Mouse (Mus musculus) testis, postnatal 10 days (tissue): ENCODE measurements at regions not wholly inside any gene's neighbourhood (a gene's known extent, or its start where the extent isn't known, plus 50 kb on each side); places are given as distances from the start of the nearest gene placed in this dataset.

Source experiments
- DNase-seq: peaks from one replicate; pipeline ENCODE4 v3.0.0; 2021; ENCODE audit warnings: low spot score

GRCm38 (mm10) chr8:31314692-31315358 is 2113.7 kb upstream of the 5930422O12Rik start:
- no peak for DNase-seq

DNA sequence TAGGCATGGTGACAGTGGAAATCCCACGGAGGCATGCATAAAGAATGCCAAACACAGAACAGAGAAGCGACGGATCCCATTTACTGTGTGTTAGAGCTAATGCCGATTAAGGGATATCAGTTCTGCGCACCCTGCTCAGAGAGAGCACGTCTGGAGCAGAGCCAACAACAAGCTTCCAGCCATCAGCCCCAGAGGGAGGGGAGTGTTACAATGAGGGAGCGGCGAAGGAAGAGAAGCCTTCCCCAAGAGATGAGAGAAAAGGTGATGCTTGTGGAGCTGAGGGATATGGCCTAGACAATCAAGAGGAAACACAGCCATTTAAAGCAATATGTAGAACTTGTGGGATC is 2113.2 kb upstream of the 5930422O12Rik start:
- DNase-seq, result peak; percentile 39

DNA sequence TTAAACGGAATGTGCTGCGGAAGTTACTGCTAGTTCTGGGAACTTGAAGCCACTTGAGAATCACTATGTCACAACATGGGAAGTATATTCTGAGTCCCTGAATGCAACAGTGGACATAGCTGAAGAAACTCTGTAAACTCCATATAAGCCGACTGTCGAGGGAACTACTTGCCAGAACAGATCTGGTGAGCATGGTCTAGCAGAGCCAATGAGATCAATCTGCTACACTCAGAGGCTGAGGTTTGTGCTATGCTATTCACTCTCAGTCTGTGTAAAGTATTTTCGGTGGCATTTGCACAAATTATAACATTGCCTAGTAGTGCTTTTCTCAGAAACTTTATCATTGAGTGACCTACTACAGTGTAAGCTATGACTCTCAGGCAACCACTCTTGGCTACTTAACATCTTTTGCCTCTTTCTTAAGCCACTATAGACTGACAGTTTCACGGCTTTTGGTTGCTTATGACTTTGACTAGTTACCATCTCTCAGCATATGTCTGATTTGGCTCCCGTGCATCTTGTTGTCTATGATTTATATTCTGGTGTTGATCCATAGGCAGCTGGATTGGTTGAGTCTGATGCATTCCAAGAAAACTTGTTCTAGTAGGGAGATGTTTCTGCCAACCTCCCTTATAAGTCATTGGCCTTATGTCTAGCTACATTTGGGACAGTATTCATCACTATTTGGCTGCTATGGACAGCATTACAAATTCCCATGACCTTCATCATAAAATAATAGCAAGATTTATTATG is 2094.8 kb upstream of the 5930422O12Rik start:
- no peak for DNase-seq

DNA sequence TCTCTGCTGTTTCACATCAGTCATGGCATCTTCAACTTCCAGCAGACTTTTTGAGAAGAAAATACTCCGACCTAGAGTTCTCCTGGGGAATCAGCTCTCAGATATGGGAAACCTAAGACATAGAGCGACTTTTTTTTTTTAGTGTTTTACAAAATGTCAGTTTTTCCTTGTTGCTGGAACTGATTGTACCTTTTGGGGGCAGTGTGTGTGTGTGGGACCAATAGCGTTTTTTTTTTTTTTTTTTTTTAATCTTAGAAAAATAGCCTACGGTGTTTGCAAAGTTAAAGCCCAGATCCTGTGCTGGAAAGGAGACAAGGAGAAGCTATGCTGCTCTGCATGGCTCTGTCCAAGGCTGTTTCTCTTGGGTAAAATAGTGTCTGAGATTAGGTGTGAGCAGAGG is 2080.0 kb upstream of the 5930422O12Rik start:
- DNase-seq, result no peak

DNA sequence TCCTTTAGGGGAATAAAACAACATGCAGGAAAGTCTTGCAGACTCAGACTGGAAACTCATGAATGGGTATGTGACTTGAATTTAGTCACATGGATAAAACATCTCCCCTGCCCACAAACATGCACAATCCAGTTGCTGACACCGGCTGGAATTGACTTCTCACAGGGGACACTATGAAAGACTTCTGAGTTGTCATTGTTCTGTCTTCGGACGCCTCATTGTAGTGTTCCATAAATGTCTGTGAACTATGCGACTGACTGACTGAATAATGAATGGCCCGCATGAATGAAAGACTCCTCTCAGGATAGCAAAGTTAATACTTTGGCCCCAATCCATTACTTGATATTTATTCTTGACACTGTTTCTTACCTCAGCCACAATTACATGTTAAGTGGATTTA is 2058.9 kb upstream of the 5930422O12Rik start:
- DNase-seq, result no peak

GRCm38 (mm10) chr8:31370137-31371010 is 2058.1 kb upstream of the 5930422O12Rik start:
- DNase-seq, result no peak

- DNase-seq, result no peak
These were observed 2056.9 kb upstream of the 5930422O12Rik start for GRCm38 (mm10) chr8:31371656-31372055.

- DNase-seq, result no peak
These were observed 2056.1 kb upstream of the 5930422O12Rik start for GRCm38 (mm10) chr8:31372397-31372796.

DNA sequence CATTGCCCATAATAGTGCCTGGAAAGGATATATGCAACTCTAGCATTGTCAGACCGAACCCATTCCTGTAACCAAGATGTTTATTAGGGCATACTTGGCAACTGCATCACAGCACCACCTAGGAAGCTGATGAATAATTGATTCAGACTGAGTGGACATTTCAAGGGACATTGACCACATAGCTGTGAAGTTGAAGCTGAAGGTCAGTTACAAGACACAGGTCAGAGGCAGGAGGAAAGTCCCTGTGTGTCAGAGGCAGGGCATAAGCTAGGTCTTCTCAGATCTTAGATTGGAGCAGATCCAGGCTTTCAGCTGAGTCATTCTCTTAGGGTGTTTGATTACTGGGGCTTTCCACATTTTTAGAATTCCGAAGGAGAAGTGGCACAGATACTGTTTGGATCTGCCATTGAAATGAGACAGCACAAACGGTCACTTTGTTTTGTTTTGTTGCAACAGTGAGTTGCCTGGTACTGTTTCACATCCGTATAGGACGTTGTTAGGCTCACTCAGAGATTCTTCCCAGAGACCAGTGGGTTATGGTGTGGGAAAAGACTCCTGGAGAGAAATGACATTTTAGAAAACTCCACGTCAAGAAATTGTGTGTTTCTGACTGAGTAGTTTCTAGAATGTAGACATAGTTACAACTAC is 2055.2 kb upstream of the 5930422O12Rik start:
- no peak for DNase-seq

DNA sequence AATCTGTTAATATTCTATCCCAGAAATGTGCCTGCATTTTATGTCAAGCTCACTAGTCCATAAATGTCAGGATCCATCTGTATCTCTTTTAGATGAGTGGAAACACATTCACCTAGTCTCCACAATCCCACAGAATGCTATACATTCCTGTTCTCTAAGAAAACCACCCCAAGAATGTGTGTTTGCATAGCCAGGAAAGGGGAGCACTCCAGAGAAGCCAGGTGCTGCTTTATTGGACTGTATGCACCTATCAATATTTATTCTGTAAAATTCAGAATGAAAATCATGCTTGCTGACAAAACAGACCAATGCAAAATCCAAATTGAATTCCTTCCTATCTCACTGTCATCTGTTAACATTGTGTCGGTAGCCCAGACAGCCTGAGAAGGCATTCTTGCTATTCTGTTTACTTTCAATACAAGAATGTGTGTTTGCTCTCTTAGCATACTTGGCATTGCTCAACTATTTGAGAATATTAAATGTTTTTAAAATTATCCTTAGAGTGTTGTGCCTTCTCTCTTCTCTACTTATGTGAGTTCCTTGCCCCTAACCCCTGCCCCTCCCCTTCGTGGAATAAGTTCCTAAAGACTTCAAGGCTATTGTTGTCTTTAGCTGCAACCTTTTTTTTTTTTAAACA is 2050.7 kb upstream of the 5930422O12Rik start:
- no peak for DNase-seq

GRCm38 (mm10) chr8:31404811-31405210 is 2023.7 kb upstream of the 5930422O12Rik start:
- DNase-seq, result no peak

GRCm38 (mm10) chr8:31422241-31422640 is 2006.3 kb upstream of the 5930422O12Rik start:
- no peak for DNase-seq

- DNase-seq, result no peak
These were observed 2000.8 kb upstream of the 5930422O12Rik start for GRCm38 (mm10) chr8:31427706-31428105.

DNA sequence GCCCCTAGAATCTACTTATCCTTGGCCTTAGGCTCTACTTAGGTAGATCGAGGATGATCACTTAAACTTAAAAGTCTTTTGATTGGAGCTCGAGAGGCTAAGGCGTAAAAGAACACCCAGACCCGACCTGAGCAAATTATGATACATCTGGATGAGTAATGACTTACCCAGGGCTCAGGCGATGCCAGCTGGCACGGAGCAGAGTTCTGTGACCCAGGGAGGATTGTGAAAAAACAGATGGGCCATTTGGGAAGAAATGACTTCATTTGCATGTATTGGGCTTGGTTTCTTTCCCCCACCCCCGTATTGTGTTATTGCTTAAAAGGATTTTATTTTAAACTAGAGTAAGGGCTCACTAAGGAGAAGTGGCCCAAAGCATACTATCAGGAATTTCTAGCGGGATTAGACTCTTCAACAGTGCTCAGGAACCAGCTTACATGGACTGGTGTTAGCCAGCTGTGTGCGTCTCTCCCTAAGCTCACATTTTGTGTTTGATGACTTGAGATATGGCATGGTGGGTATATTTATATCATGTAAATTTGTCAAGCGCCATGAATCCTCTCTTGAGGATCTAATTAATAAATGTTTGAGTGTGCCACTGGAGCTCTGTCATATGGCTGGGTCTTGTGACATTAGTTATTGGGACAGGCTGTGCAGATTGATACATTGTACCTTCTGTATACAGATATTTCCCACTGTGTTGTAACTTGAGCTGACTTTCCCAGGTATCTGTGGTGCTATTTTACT is 1991.9 kb upstream of the 5930422O12Rik start:
- no peak for DNase-seq

GRCm38 (mm10) chr8:31444834-31445233 is 1983.7 kb upstream of the 5930422O12Rik start:
- DNase-seq, result no peak

DNA sequence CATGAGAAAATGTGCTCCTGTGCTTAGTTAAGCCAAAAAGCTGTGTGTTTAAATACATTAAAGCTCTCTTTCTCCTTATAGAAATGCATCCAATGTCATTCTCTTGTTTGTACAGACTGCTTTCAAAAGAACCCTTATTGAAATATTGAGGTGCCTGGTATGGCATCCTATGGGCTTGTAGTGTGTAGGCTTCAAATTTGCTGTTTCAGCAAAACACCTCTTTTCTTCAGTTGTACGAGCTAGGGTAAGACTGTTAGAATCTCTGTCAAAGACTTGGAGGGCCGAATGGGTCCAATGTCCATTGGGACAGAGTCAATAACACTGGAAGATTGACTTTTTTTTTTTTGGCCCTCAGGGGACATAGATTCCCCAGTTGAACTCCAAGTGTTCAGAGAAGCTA is 1980.5 kb upstream of the 5930422O12Rik start:
- no peak for DNase-seq

GRCm38 (mm10) chr8:31454736-31455391 is 1973.6 kb upstream of the 5930422O12Rik start:
- DNase-seq, result no peak

DNA sequence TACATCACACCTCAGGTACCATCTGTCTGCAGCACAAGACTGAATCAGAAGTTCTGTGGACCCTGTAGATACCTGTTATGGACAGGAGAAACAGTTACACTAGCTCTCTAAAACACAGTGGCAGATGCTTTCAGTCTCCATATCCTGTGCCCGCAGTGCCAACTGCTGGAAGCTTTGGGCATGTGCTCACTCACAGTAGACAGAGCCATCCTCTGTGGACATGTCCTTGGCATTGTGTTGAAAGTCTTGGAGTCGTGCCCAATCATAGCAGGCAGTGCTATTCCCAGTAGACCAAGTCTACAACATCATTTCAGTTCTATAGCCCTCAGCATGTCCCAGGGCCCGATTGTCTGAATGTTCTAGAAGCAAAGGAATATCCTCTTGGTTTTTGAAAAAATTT is 1968.2 kb upstream of the 5930422O12Rik start:
- DNase-seq, result peak; percentile 54
